Mouse (Mus musculus): ENCODE data around the gene Npff. TPM values are rescaled to one million over a fixed set of nuclear protein-coding genes. Genes with fewer than 3 reads are reported as not detected.

Gene Npff
- polyA plus RNA-seq (2014; fragmentation: Illumina TruSeq; extraction: RNeasy Lipid Tissue Mini Kit (QIAGEN cat#74804); ENCODE audit: low replicate concordance) = not detected

DNA sequence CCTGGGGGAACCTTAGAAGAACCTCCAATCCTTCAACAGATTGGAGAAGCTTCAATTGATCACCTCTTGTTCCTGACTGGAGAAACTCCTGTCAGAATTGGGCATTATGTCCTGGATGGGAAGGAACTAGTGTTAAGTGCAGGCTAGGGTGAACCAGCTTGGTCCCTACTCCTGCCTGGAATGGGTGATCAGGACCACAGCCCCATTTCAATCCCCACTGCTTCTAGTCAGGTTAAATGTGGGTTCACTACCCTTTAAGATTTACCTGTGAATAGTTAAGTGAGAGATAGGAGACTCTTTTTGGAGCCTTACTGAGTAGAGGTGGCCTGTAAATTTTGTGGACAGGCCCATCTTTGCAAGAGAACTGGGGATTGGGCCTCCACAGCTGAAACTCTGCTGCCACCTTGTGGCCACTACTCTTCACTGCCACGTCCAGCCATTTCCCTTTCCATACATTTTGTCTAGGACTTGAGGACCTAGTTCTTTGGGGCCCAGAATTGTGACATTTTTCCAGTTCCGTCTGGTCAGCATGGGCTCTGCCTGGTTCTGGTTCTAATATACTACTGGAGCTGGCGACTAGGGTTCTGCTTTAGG lies at the start of gene Npff:
TSS of gene Npff (minus strand) at position 51 of the 594 bp plus-strand sequence.

DNA sequence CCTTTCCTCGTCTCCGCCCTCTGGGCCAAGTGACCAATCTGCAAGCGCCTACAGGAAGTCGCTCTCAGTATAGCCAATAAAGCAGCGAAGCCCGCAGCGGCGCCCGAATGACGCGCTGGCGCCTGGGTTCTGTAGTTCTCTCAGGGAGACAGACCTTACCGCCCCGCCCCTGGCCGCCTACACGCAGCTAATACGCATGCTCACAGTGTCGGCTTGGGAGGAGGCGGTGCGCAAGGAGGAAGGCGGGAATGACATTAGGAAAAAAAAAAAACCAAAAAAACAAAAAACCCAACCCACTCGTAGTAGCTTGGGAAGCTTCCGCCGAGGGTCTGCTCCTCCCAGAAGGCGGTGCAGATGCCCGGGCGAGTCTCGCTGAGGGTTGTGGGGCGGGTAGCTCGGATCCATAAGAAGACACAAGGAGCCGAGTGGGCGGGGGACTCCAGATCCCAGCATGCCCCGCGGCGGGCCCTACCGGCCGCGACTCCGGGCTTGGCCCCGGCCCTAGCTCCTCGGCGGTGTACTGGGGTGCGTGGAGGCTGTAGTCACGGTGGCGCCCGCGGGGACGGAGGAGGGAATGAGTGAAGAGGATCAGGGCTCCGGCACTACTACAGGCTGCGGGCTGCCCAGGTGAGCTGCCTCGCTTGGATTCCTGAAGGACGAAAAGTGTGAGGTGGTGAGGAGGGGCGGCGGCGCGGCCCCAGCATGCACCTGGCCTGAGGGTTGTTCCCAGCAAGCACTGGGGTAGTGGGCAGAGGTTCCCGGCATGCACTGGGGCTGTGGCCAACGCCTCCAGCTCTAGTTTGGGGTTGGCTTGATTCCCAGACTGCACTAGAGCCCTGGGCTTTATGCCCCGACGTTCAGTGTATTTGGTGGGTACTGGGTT lies 6.5 kb downstream of the Npff start, which contains the start of gene Tarbp2:
TSS of gene Tarbp2 (plus strand) at position 217 of the 883 bp plus-strand sequence.

DNA sequence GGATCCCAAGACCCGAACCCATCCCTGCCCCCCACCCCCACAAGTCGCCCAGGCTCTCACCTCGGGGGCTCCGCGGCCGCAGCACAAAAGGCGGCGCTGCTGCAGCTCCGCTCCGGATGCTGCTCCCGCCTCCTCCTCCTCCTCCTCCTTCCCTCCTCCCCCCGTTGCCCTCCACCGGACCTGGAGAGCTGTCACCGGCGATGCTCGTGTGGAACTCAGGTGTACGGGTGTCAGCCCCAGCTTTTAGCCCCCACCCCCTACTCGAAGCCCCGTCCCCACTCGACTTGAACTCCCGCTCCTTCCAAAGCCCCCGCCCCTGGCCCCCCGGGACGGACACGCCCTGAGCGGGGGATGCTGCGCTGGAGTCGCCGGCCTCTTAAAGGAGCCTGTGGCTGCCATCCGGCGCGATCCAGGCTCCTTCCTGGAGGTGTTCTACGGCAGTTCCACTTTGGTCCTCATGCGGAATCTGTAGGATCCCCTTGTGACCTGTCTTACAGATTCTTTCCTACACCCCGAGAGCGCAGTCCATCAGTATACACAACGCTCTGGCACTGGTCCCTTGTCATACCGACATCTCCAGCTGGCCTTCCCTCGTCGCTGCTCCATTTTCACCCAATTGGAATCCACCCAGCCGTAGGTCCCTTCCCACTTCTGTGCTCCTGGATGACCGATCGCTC lies 7.9 kb downstream of the Npff start, which contains the start of gene Map3k12:
TSS of gene Map3k12 (minus strand) at position 337 of the 677 bp plus-strand sequence.

DNA sequence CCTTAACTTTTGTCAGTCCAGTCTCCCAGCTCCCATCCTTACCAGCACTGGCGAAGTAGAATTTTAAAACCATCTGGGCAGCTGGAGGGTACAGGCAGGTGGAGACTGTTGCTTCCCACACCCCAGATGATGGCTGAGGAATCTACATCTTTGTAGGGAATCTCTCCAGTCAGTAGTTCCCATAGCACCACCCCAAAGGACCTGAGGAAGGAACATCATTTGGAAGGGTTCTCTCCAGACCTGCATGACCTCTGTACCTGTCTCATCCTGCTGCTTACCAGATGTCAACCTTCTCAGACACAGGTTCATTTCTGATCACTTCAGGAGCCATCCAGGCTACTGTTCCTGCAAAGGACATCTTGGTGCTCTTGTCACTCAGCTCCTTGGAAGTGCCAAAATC lies 21.3 kb downstream of the Npff start, which contains the start of gene Gm10337:
TSS of gene Gm10337 (plus strand) at position 276 of the 400 bp plus-strand sequence.

Other genes starting within 250 kb of the Npff start
- 0.78 TPM for gene Mfsd5, start 245.5 kb downstream of the Npff start, polyA plus RNA-seq (2014; fragmentation: Illumina TruSeq; extraction: RNeasy Lipid Tissue Mini Kit (QIAGEN cat#74804); ENCODE audit: low replicate concordance)
- 0.19 TPM for gene Espl1, start 228.7 kb downstream of the Npff start, polyA plus RNA-seq (2014; fragmentation: Illumina TruSeq; extraction: RNeasy Lipid Tissue Mini Kit (QIAGEN cat#74804); ENCODE audit: low replicate concordance)
- gene Pfdn5, start 198.8 kb downstream of the Npff start, polyA plus RNA-seq (2014; fragmentation: Illumina TruSeq; extraction: RNeasy Lipid Tissue Mini Kit (QIAGEN cat#74804); ENCODE audit: low replicate concordance) = 6.2 TPM
- 5.8 TPM for gene Myg1, start 193.2 kb downstream of the Npff start, polyA plus RNA-seq (2014; fragmentation: Illumina TruSeq; extraction: RNeasy Lipid Tissue Mini Kit (QIAGEN cat#74804); ENCODE audit: low replicate concordance)
- 4.4 TPM for gene Aaas, start 174.2 kb downstream of the Npff start, polyA plus RNA-seq (2014; fragmentation: Illumina TruSeq; extraction: RNeasy Lipid Tissue Mini Kit (QIAGEN cat#74804); ENCODE audit: low replicate concordance)
- gene Sp7, start 157.8 kb downstream of the Npff start, polyA plus RNA-seq (2014; fragmentation: Illumina TruSeq; extraction: RNeasy Lipid Tissue Mini Kit (QIAGEN cat#74804); ENCODE audit: low replicate concordance) = not detected
- 83.0 TPM for gene Sp1, start 118.8 kb downstream of the Npff start, polyA plus RNA-seq (2014; fragmentation: Illumina TruSeq; extraction: RNeasy Lipid Tissue Mini Kit (QIAGEN cat#74804); ENCODE audit: low replicate concordance)
- gene Amhr2, start 79.6 kb downstream of the Npff start, polyA plus RNA-seq (2014; fragmentation: Illumina TruSeq; extraction: RNeasy Lipid Tissue Mini Kit (QIAGEN cat#74804); ENCODE audit: low replicate concordance) = not detected
- 223 TPM for gene Prr13, start 65.9 kb downstream of the Npff start, polyA plus RNA-seq (2014; fragmentation: Illumina TruSeq; extraction: RNeasy Lipid Tissue Mini Kit (QIAGEN cat#74804); ENCODE audit: low replicate concordance)
- 488 TPM for gene Pcbp2, start 54.4 kb downstream of the Npff start, polyA plus RNA-seq (2014; fragmentation: Illumina TruSeq; extraction: RNeasy Lipid Tissue Mini Kit (QIAGEN cat#74804); ENCODE audit: low replicate concordance)
- gene Gm10337, start 21.2 kb downstream of the Npff start, polyA plus RNA-seq (2014; fragmentation: Illumina TruSeq; extraction: RNeasy Lipid Tissue Mini Kit (QIAGEN cat#74804); ENCODE audit: low replicate concordance) = not detected
- gene Map3k12, start 7.9 kb downstream of the Npff start, polyA plus RNA-seq (2014; fragmentation: Illumina TruSeq; extraction: RNeasy Lipid Tissue Mini Kit (QIAGEN cat#74804); ENCODE audit: low replicate concordance) = 0.93 TPM
- 1.7 TPM for gene Tarbp2, start 6.8 kb downstream of the Npff start, polyA plus RNA-seq (2014; fragmentation: Illumina TruSeq; extraction: RNeasy Lipid Tissue Mini Kit (QIAGEN cat#74804); ENCODE audit: low replicate concordance)
- not detected for gene Gm28047, start 100.1 kb upstream of the Npff start, polyA plus RNA-seq (2014; fragmentation: Illumina TruSeq; extraction: RNeasy Lipid Tissue Mini Kit (QIAGEN cat#74804); ENCODE audit: low replicate concordance)
- 22.5 TPM for gene Atf7, start 100.5 kb upstream of the Npff start, polyA plus RNA-seq (2014; fragmentation: Illumina TruSeq; extraction: RNeasy Lipid Tissue Mini Kit (QIAGEN cat#74804); ENCODE audit: low replicate concordance)
- 21.1 TPM for gene Atp5g2, start 147.4 kb upstream of the Npff start, polyA plus RNA-seq (2014; fragmentation: Illumina TruSeq; extraction: RNeasy Lipid Tissue Mini Kit (QIAGEN cat#74804); ENCODE audit: low replicate concordance)
- gene Calcoco1, start 197.2 kb upstream of the Npff start, polyA plus RNA-seq (2014; fragmentation: Illumina TruSeq; extraction: RNeasy Lipid Tissue Mini Kit (QIAGEN cat#74804); ENCODE audit: low replicate concordance) = 28.1 TPM

Measured in small intestine, adult 10 weeks (tissue).